Mouse (Mus musculus): Measurements from ENCODE around the gene Cntrob.

The Cntrob gene

GRCm38 (mm10) chr11:69323667-69324111 lies at the start of gene Cntrob, which contains the start of gene Trappc1:
Cntrob (minus strand) TSS chr11:69323775.
Trappc1 (plus strand) TSS chr11:69323980.
- DNase-seq (ENCODE audit: low spot score) = peak; percentile 97

GRCm38 (mm10) chr11:69372780-69373170 lies 49.2 kb upstream of the Cntrob start:
- DNase-seq (ENCODE audit: low spot score) = no peak

- peak; percentile 40 for DNase-seq (ENCODE audit: low spot score)
These were observed 48.6 kb upstream of the Cntrob start for GRCm38 (mm10) chr11:69372056-69372779.

- DNase-seq (ENCODE audit: low spot score) = no peak
These were observed 48.0 kb upstream of the Cntrob start for GRCm38 (mm10) chr11:69371601-69372000.

GRCm38 (mm10) chr11:69370817-69371215 lies 47.2 kb upstream of the Cntrob start:
- no peak for DNase-seq (ENCODE audit: low spot score)

- no peak for DNase-seq (ENCODE audit: low spot score)
These were observed 46.6 kb upstream of the Cntrob start for GRCm38 (mm10) chr11:69369990-69370816.

GRCm38 (mm10) chr11:69369215-69369989 lies 45.8 kb upstream of the Cntrob start, which contains the start of gene Chd3:
Chd3 (minus strand) TSS chr11:69369406.
- no peak for DNase-seq (ENCODE audit: low spot score)

- DNase-seq (ENCODE audit: low spot score) = peak; percentile 67
These were observed 45.0 kb upstream of the Cntrob start for GRCm38 (mm10) chr11:69368356-69369214.

GRCm38 (mm10) chr11:69367616-69368355 lies 44.2 kb upstream of the Cntrob start:
- DNase-seq (ENCODE audit: low spot score) = peak; percentile 28

- peak; percentile 64 for DNase-seq (ENCODE audit: low spot score)
These were observed 43.5 kb upstream of the Cntrob start for GRCm38 (mm10) chr11:69366855-69367615.

- DNase-seq (ENCODE audit: low spot score) = peak; percentile 94
These were observed 42.7 kb upstream of the Cntrob start for GRCm38 (mm10) chr11:69366157-69366854.

- DNase-seq (ENCODE audit: low spot score) = no peak
These were observed 42.1 kb upstream of the Cntrob start for GRCm38 (mm10) chr11:69365722-69366121.

- peak; percentile 95 for DNase-seq (ENCODE audit: low spot score)
These were observed 41.3 kb upstream of the Cntrob start for GRCm38 (mm10) chr11:69364910-69365309.

- no peak for DNase-seq (ENCODE audit: low spot score)
These were observed 40.8 kb upstream of the Cntrob start for GRCm38 (mm10) chr11:69364376-69364775.

- DNase-seq (ENCODE audit: low spot score) = no peak
These were observed 38.9 kb upstream of the Cntrob start for GRCm38 (mm10) chr11:69362479-69362878.

GRCm38 (mm10) chr11:69362021-69362420 lies 38.4 kb upstream of the Cntrob start:
- no peak for DNase-seq (ENCODE audit: low spot score)

GRCm38 (mm10) chr11:69357690-69358089 lies 34.1 kb upstream of the Cntrob start:
- DNase-seq (ENCODE audit: low spot score) = no peak

GRCm38 (mm10) chr11:69356544-69356943 lies 33.0 kb upstream of the Cntrob start:
- DNase-seq (ENCODE audit: low spot score) = no peak

- DNase-seq (ENCODE audit: low spot score) = no peak
These were observed 22.9 kb upstream of the Cntrob start for GRCm38 (mm10) chr11:69346441-69346840.
